Mouse (Mus musculus) heart, embryonic 16.5 days (tissue): Measurements from ENCODE around the gene Mrps18b. TPM values are rescaled to one million over a fixed set of nuclear protein-coding genes. Genes with fewer than 3 reads are reported as not detected.

Source experiments
- ATAC-seq: fragments of 200-750 bp; cut with Nextera tagmentation; replicated peaks from 2 replicates; pipeline ENCODE4 v1.8.0; 2017; ENCODE audit warnings: moderate number of reproducible peaks; ENCODE audit not compliant: insufficient read depth, low FRiP score; ENCODE audit errors: extremely low read depth
- H3K27ac ChIP-seq: fragments of 300-500 bp; sonication (generic); 2 replicates; pipeline ENCODE4 v1.5.1; 2014; ENCODE audit warnings: mild to moderate bottlenecking, low read length, control low read depth, moderate library complexity
- H3K27me3 ChIP-seq: fragments of 300-500 bp; sonication (generic); 2 replicates; pipeline ENCODE4 v1.6.1; 2014; ENCODE audit warnings: low read length, mixed read lengths; ENCODE audit not compliant: control insufficient read depth, insufficient read depth
- H3K36me3 ChIP-seq: fragments of 300-500 bp; sonication (generic); 2 replicates; pipeline ENCODE4 v1.6.1; 2014; ENCODE audit not compliant: control insufficient read depth, insufficient read depth
- H3K4me1 ChIP-seq: fragments of 300-500 bp; sonication (generic); 2 replicates; pipeline ENCODE4 v1.6.1; 2014; ENCODE audit warnings: low read length, mixed read lengths; ENCODE audit not compliant: control insufficient read depth, insufficient read depth
- H3K4me2 ChIP-seq: fragments of 300-500 bp; sonication (generic); 2 replicates; pipeline ENCODE4 v1.6.1; 2014; ENCODE audit warnings: low read depth, mild to moderate bottlenecking, control low read depth, low read length
- H3K4me3 ChIP-seq: fragments of 300-500 bp; sonication (generic); 2 replicates; pipeline ENCODE4 v1.5.1; 2014; ENCODE audit warnings: mild to moderate bottlenecking, control low read depth, low read length
- H3K9ac ChIP-seq: fragments of 300-500 bp; sonication (generic); 2 replicates; pipeline ENCODE4 v1.6.1; 2014; ENCODE audit warnings: low read length, control low read depth
- H3K9me3 ChIP-seq: fragments of 300-500 bp; sonication (generic); replicated peaks from 2 replicates; pipeline ENCODE4 v1.6.1; 2016; ENCODE audit warnings: low read length; ENCODE audit not compliant: control insufficient read depth
- WGBS: fragments of 180-500 bp; shearing (Covaris S2); extraction: QIAGEN DNeasy Blood & Tissue Kit; methylation state at CpG from one replicate; pipeline ENCODE4 v1.1.7; 2014; 5-methylcytosine and 5-hydroxymethylcytosine counted together
- polyA plus RNA-seq: library from polyadenylated mRNA; unstranded; fragments of >200 nt; fragmentation: Nextera tagmentation; extraction: Ambion mirVana; gene quantifications from 2 replicates; pipeline ENCODE4 v1.2.1, GENCODE M21; 2015

Gene Mrps18b
- polyA plus RNA-seq, 1 experiment from 2014 or later: 70.1 TPM

GRCm38 (mm10) chr17:35873774-35874519, 42.2 kb downstream of the Mrps18b start:
- WGBS: 24% methylated on average over 21 of the region's 21 CpGs
- Histone ChIP-seq H3K9ac (peak overlapping the region; percentile 23; the same call in 1 of the 2 replicates), H3K4me3 (no peak overlapping the region), H3K36me3 (peaks cover 18% of the 10 kb centered on the region), H3K9me3 (peaks cover 3% of the 10 kb centered on the region; the same call in 1 of the 2 replicates), H3K4me1 (peaks cover 31% of the 10 kb centered on the region), H3K27me3 (no peaks in the 10 kb centered on the region), H3K4me2 (peak overlapping the region; percentile 24), H3K27ac (0 out of 2 replicates have a peak overlapping the region, but pooled peaks have one; percentile 5)
- 0 out of 2 replicates have a peak, but pooled peaks have one; percentile 29 for ATAC-seq

- WGBS: 40% methylated on average over 8 of the region's 8 CpGs
- ATAC-seq: no peak
- H3K36me3 ChIP-seq: peaks cover 11% of the 10 kb centered on the region
Measured at GRCm38 (mm10) chr17:35870884-35871696, 45.1 kb downstream of the Mrps18b start.

DNA sequence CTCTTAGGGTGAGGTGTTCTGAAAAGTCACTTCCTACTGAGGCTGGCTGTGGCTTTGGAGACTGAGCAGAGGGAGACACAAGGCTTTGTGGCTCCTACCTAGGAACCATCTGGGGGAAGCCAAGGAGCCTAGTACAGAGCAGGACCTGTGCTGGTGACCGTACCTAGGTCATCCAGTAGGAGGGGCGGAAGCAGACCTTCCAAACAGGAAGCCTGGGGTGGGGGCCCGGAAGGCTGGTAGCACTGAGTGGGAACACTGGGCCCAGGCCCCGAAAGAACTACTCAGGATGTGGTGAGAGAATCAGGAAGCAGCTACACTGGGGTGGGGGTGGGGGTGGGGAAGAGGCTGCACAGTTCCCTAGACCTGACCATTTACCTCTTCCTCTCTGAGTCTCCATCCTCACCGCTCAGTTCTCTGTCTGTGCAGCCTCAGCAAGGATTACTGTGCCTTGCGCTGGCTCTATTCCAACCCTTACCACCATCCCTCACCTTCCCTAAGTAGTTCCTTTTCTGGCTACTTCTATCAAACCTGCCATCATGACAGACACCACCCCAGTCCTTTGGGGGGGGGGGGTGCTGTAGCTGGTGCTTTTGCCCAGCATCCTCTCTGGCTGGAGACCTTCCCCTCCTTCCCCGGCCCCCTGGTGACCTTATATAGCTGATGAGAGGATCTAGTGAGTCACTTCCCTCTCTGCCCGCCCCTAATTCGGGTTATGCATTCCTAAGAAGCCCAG, 45.9 kb downstream of the Mrps18b start:
- H3K27ac ChIP-seq: peak overlapping the region; percentile 96
- H3K4me2 ChIP-seq: peak overlapping the region; percentile 83
- H3K4me3 ChIP-seq: peak overlapping the region; percentile 69
- H3K9ac ChIP-seq: peak overlapping the region; percentile 73
- H3K27me3 ChIP-seq: no peaks in the 10 kb centered on the region
- H3K36me3 ChIP-seq: peaks cover 10% of the 10 kb centered on the region
- peaks cover 45% of the 10 kb centered on the region for H3K4me1 ChIP-seq
- H3K9me3 ChIP-seq: peaks cover 3% of the 10 kb centered on the region; the same call in 1 of the 2 replicates
- peak; percentile 29; the same call in 1 of the 2 replicates for ATAC-seq
- WGBS: 26% methylated on average over 9 of the region's 9 CpGs

More at GRCm38 (mm10) chr17:35870884-35871696, 45.1 kb downstream of the Mrps18b start:
- H3K4me3 ChIP-seq: peak overlapping the region; percentile 69
- peak overlapping the region; percentile 96 for H3K27ac ChIP-seq
- no peak overlapping the region; the same call in 1 of the 2 replicates for H3K9ac ChIP-seq
- peaks cover 45% of the 10 kb centered on the region for H3K4me1 ChIP-seq
- peak overlapping the region; percentile 83 for H3K4me2 ChIP-seq
- H3K9me3 ChIP-seq: peaks cover 3% of the 10 kb centered on the region; the same call in 1 of the 2 replicates
- H3K27me3 ChIP-seq: no peaks in the 10 kb centered on the region

GRCm38 (mm10) chr17:35869346-35870067, 46.7 kb downstream of the Mrps18b start:
- no peaks in the 10 kb centered on the region for H3K27me3 ChIP-seq
- peak overlapping the region; percentile 96 for H3K27ac ChIP-seq
- peaks cover 5% of the 10 kb centered on the region for H3K36me3 ChIP-seq
- ATAC-seq: no peak
- peaks cover 3% of the 10 kb centered on the region; the same call in 1 of the 2 replicates for H3K9me3 ChIP-seq
- peaks cover 51% of the 10 kb centered on the region for H3K4me1 ChIP-seq
- 7% methylated on average over 7 of the region's 7 CpGs for WGBS
- peak overlapping the region; percentile 83 for H3K4me2 ChIP-seq
- H3K9ac ChIP-seq: peak overlapping the region; percentile 73
- peak overlapping the region; percentile 69 for H3K4me3 ChIP-seq

- Histone ChIP-seq H3K27ac (peak overlapping the region; percentile 96), H3K27me3 (no peaks in the 10 kb centered on the region), H3K4me1 (peaks cover 49% of the 10 kb centered on the region), H3K9me3 (peaks cover 3% of the 10 kb centered on the region; the same call in 1 of the 2 replicates), H3K4me3 (peak overlapping the region; percentile 69), H3K9ac (peak overlapping the region; percentile 73), H3K36me3 (peaks cover 5% of the 10 kb centered on the region), H3K4me2 (peak overlapping the region; percentile 83)
- 3% methylated on average over 7 of the region's 7 CpGs for WGBS
- no peak for ATAC-seq
Measured at GRCm38 (mm10) chr17:35868961-35869345, 47.2 kb downstream of the Mrps18b start.

- H3K27ac ChIP-seq: peak overlapping the region; percentile 96
- H3K4me1 ChIP-seq: peaks cover 44% of the 10 kb centered on the region
- H3K27me3 ChIP-seq: no peaks in the 10 kb centered on the region
- H3K4me2 ChIP-seq: peak overlapping the region; percentile 83
- WGBS: 21% methylated on average over 16 of the region's 17 CpGs
- peaks cover 8% of the 10 kb centered on the region for H3K36me3 ChIP-seq
- H3K9ac ChIP-seq: peak overlapping the region; percentile 73
- H3K9me3 ChIP-seq: peaks cover 3% of the 10 kb centered on the region; the same call in 1 of the 2 replicates
- H3K4me3 ChIP-seq: peak overlapping the region; percentile 69
- ATAC-seq: no peak
Measured at GRCm38 (mm10) chr17:35868165-35868820, 47.9 kb downstream of the Mrps18b start.

- Histone ChIP-seq H3K36me3 (peaks cover 8% of the 10 kb centered on the region), H3K4me2 (peak overlapping the region; percentile 83), H3K27ac (peak overlapping the region; percentile 96), H3K9ac (peak overlapping the region; percentile 73), H3K4me1 (peaks cover 40% of the 10 kb centered on the region), H3K4me3 (peak overlapping the region; percentile 69), H3K27me3 (no peaks in the 10 kb centered on the region), H3K9me3 (peaks cover 3% of the 10 kb centered on the region; the same call in 1 of the 2 replicates)
- ATAC-seq: no peak
- whole genome bisulfite sequencing: 6% methylated on average over 26 of the region's 26 CpGs
Measured at GRCm38 (mm10) chr17:35866911-35867890, 49.0 kb downstream of the Mrps18b start.
